Mouse (Mus musculus) olfactory bulb, adult 2 months (tissue): ENCODE results near the gene Gm6096.

Experiments used
- CTCF ChIP-seq: fragments of 200-500 bp; IDR thresholded peaks from 2 replicates; pipeline ENCODE4 v1.5.1; 2012; ENCODE audit warnings: low read depth, mild to moderate bottlenecking, low read length, moderate library complexity; ENCODE audit not compliant: insufficient read depth
- POLR2A ChIP-seq: fragments of 200-500 bp; IDR thresholded peaks from 2 replicates; pipeline ENCODE4 v1.6.1; 2012; ENCODE audit warnings: mild to moderate bottlenecking, low read depth, low read length, moderate library complexity; ENCODE audit not compliant: insufficient read depth

DNA sequence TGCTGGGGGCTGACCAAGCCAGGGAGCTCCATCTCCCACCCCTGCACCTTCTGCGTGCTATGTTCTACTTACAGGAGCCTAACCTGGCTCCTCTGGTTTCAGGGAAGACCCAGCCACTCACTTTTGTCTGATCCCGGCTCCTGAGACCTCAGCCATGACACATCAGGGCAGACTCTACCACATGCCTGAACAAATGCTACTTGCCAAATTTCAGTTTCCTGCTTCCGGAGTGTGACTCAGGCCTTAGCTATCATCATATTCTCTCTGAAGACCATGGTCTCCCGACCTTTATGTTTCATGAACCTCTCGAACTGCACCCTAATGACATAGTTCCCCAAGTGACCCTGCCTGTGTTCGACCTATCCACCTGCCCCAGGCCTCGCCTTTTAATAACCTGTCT lies 37.6 kb upstream of the Gm6096 start:
- TF ChIP-seq CTCF = no peak
- no peak for TF ChIP-seq POLR2A
